Mouse (Mus musculus) heart, postnatal 0 days (tissue): ENCODE measurements around the gene Fmo6.

ENCODE experiments used
- CTCF ChIP-seq: IDR thresholded peaks from 2 replicates; pipeline ENCODE4 v1.5.1; 2016; ENCODE audit warnings: antibody characterized with exemption, control low read depth, low read depth
- EP300 ChIP-seq: IDR thresholded peaks from 2 replicates; pipeline ENCODE4 v1.6.1; 2016; ENCODE audit warnings: antibody characterized with exemption, low read depth

GRCm38 (mm10) chr1:162916661-162917060 is 20.7 kb downstream of the Fmo6 start:
- no peak for TF ChIP-seq CTCF
- TF ChIP-seq EP300 = no peak
